Mouse (Mus musculus) thymus, postnatal 25 days (tissue): ENCODE measurements around the gene Smc4.

Source experiments
- DNase-seq: peaks from one replicate; pipeline ENCODE4 v3.0.0; 2022

Gene Smc4

GRCm38 (mm10) chr3:69004437-69005337 lies at the start of gene Smc4, which contains the start of gene Ift80:
Gene Smc4 (plus strand): TSS chr3:69004738.
Gene Ift80 (minus strand): TSS chr3:69004570.
- peak; percentile 95 for DNase-seq

- peak; percentile 11 for DNase-seq
Observed at GRCm38 (mm10) chr3:68956454-68956853, 48.1 kb upstream of the Smc4 start.

- no peak for DNase-seq
Observed at GRCm38 (mm10) chr3:68957413-68957812, 47.1 kb upstream of the Smc4 start.

- DNase-seq = peak; percentile 82
Observed at GRCm38 (mm10) chr3:68964682-68965081, 39.9 kb upstream of the Smc4 start.

GRCm38 (mm10) chr3:68966527-68967285 lies 37.8 kb upstream of the Smc4 start:
- no peak for DNase-seq

- peak; percentile 69 for DNase-seq
Observed at GRCm38 (mm10) chr3:68967404-68967803, 37.1 kb upstream of the Smc4 start.

- no peak for DNase-seq
Observed at GRCm38 (mm10) chr3:68969091-68969590, 35.4 kb upstream of the Smc4 start.

- DNase-seq = no peak
Observed at GRCm38 (mm10) chr3:68973574-68973973, 31.0 kb upstream of the Smc4 start.

GRCm38 (mm10) chr3:68974639-68975532 lies 29.7 kb upstream of the Smc4 start:
- DNase-seq = peak; percentile 71

- peak; percentile 70 for DNase-seq
Observed at GRCm38 (mm10) chr3:68975533-68976490, 28.7 kb upstream of the Smc4 start.

GRCm38 (mm10) chr3:68977696-68978095 lies 26.8 kb upstream of the Smc4 start:
- DNase-seq = no peak

- no peak for DNase-seq
Observed at GRCm38 (mm10) chr3:68979187-68979586, 25.4 kb upstream of the Smc4 start.

GRCm38 (mm10) chr3:68980898-68981297 lies 23.6 kb upstream of the Smc4 start:
- peak; percentile 77 for DNase-seq

- no peak for DNase-seq
Observed at GRCm38 (mm10) chr3:68986550-68986949, 18.0 kb upstream of the Smc4 start.

- DNase-seq = no peak
Observed at GRCm38 (mm10) chr3:69002781-69003180, 1.8 kb upstream of the Smc4 start.

GRCm38 (mm10) chr3:69004055-69004436 lies 492 bp upstream of the Smc4 start:
- DNase-seq = no peak

- peak; percentile 65 for DNase-seq
Observed at GRCm38 (mm10) chr3:69005338-69006245, 1.1 kb downstream of the Smc4 start.

- DNase-seq = peak; percentile 60
Observed at GRCm38 (mm10) chr3:69006246-69006760, 1.8 kb downstream of the Smc4 start.

- no peak for DNase-seq
Observed at GRCm38 (mm10) chr3:69008873-69009272, 4.3 kb downstream of the Smc4 start.

GRCm38 (mm10) chr3:69017181-69017580 lies 12.6 kb downstream of the Smc4 start:
- DNase-seq = no peak
